Mouse (Mus musculus) CH12.LX (cell line): ENCODE results near the gene Man1a2. TPM values are rescaled to one million over a fixed set of nuclear protein-coding genes. Genes with fewer than 3 reads are reported as not detected.

Experiments used
- DNase-seq: peaks from one replicate; pipeline ENCODE4 v3.0.0-alpha.2; 2013; ENCODE audit errors: extremely low read depth
- H3K27ac ChIP-seq: 2 replicates; pipeline ENCODE4 v1.5.1; 2012; ENCODE audit warnings: low read depth, mild to moderate bottlenecking, control low read depth, moderate library complexity; ENCODE audit not compliant: insufficient read depth
- H3K27me3 ChIP-seq: replicated peaks from 2 replicates; pipeline ENCODE3; 2012; ENCODE audit warnings: inconsistent platforms
- H3K36me3 ChIP-seq, 2 experiments: replicated peaks in 1 of 2; 2 replicates each; pipeline versions ENCODE3 to v1.6.1; 2012; ENCODE audit warnings: inconsistent platforms in 1 of 2, low read length in 1 of 2, mild to moderate bottlenecking in 1 of 2, mixed read lengths in 1 of 2, moderate library complexity in 1 of 2; ENCODE audit not compliant: control insufficient read depth in 1 of 2, insufficient read depth in 1 of 2
- H3K4me1 ChIP-seq, 2 experiments: 2 replicates each; pipeline ENCODE4 v1.6.1; 2012; ENCODE audit warnings: inconsistent platforms in 1 of 2, moderate library complexity in 1 of 2; ENCODE audit not compliant: insufficient read depth in 2 of 2, control insufficient read depth in 1 of 2
- H3K4me2 ChIP-seq: 2 replicates; pipeline ENCODE4 v1.6.1; 2012; ENCODE audit warnings: low read depth, mild to moderate bottlenecking, control low read depth; ENCODE audit not compliant: poor library complexity, insufficient read depth, severe bottlenecking
- H3K4me3 ChIP-seq, 3 experiments: fragments of 150-350 bp in 1 of 3; sonication (generic) in 1 of 3; replicated peaks in 1 of 3; 2 replicates each; pipeline versions ENCODE3 to v1.5.1; 2011 to 2012; ENCODE audit warnings: low read depth in 2 of 3, low read length in 2 of 3, mild to moderate bottlenecking in 2 of 3, moderate library complexity in 2 of 3, control low read depth in 1 of 3, improper control_type of control experiment in 1 of 3, inconsistent platforms in 1 of 3, mixed read lengths in 1 of 3; ENCODE audit not compliant: poor library complexity in 1 of 3
- H3K79me2 ChIP-seq: replicated peaks from 2 replicates; pipeline ENCODE4 v1.6.1; 2012; ENCODE audit warnings: mild to moderate bottlenecking, moderate library complexity; ENCODE audit not compliant: control insufficient read depth, poor library complexity, insufficient read depth, severe bottlenecking; ENCODE audit errors: extremely low read depth
- H3K9ac ChIP-seq: 2 replicates; pipeline ENCODE4 v1.6.1; 2012; ENCODE audit warnings: low read depth, mild to moderate bottlenecking, control low read depth, moderate library complexity; ENCODE audit not compliant: insufficient read depth
- H3K9me3 ChIP-seq: replicated peaks from 2 replicates; pipeline ENCODE3; 2012; ENCODE audit warnings: low read length, inconsistent platforms, mixed read lengths
- CTCF ChIP-seq, 2 experiments: IDR thresholded peaks in 1 of 2; conservative IDR thresholded peaks in 1 of 2; 2 replicates each; pipeline ENCODE4 v1.5.1; 2011 to 2012; ENCODE audit warnings: low read depth in 2 of 2, low read length in 2 of 2, improper control_type of control experiment in 1 of 2, inconsistent platforms in 1 of 2, mild to moderate bottlenecking in 1 of 2, moderate library complexity in 1 of 2
- ELF1 ChIP-seq: IDR thresholded peaks from 2 replicates; pipeline ENCODE4 v1.6.1; 2014; ENCODE audit warnings: low read depth, mild to moderate bottlenecking, inconsistent platforms, low read length, improper control_type of control experiment
- ETS1 ChIP-seq: conservative IDR thresholded peaks from 2 replicates; pipeline ENCODE4 v1.6.1; 2012; ENCODE audit warnings: low read depth, mild to moderate bottlenecking, inconsistent platforms, low read length, improper control_type of control experiment, moderate library complexity
- HCFC1 ChIP-seq: IDR thresholded peaks from 2 replicates; pipeline ENCODE4 v1.6.1; 2012; ENCODE audit warnings: low read depth, mild to moderate bottlenecking, inconsistent platforms, low read length, improper control_type of control experiment
- KAT2A ChIP-seq: IDR thresholded peaks from 2 replicates; pipeline ENCODE4 v1.6.1; 2012; ENCODE audit warnings: low read length, improper control_type of control experiment, inconsistent platforms; ENCODE audit not compliant: insufficient replicate concordance
- MAZ ChIP-seq: IDR thresholded peaks from 2 replicates; pipeline ENCODE4 v1.6.1; 2012; ENCODE audit warnings: low read depth, mild to moderate bottlenecking, inconsistent platforms, low read length, improper control_type of control experiment, moderate library complexity
- MEF2A ChIP-seq: IDR thresholded peaks from 2 replicates; pipeline ENCODE4 v1.6.1; 2014; ENCODE audit warnings: low read depth, mild to moderate bottlenecking, inconsistent platforms, low read length, improper control_type of control experiment, borderline replicate concordance
- NRF1 ChIP-seq: IDR thresholded peaks from 2 replicates; pipeline ENCODE4 v1.6.1; 2014; ENCODE audit warnings: low read depth, mild to moderate bottlenecking, inconsistent platforms, low read length, improper control_type of control experiment, moderate library complexity
- PAX5 ChIP-seq: IDR thresholded peaks from 2 replicates; pipeline ENCODE4 v1.6.1; 2012; ENCODE audit warnings: low read length, inconsistent platforms, mixed read lengths
- RCOR1 ChIP-seq: conservative IDR thresholded peaks from 2 replicates; pipeline ENCODE4 v1.6.1; 2012; ENCODE audit warnings: low read depth, mild to moderate bottlenecking, inconsistent platforms, low read length, improper control_type of control experiment
- SIN3A ChIP-seq: IDR thresholded peaks from 2 replicates; pipeline ENCODE4 v1.6.1; 2012; ENCODE audit warnings: low read length, improper control_type of control experiment, inconsistent platforms
- UBTF ChIP-seq: IDR thresholded peaks from 2 replicates; pipeline ENCODE4 v1.6.1; 2012; ENCODE audit warnings: low read depth, mild to moderate bottlenecking, inconsistent platforms, low read length, improper control_type of control experiment, moderate library complexity
- USF1 ChIP-seq: IDR thresholded peaks from 2 replicates; pipeline ENCODE4 v1.6.1; 2014; ENCODE audit warnings: low read depth, mild to moderate bottlenecking, inconsistent platforms, low read length, improper control_type of control experiment
- ZC3H11A ChIP-seq: IDR thresholded peaks from 2 replicates; pipeline ENCODE4 v1.6.1; 2012; ENCODE audit warnings: low read depth, mild to moderate bottlenecking, inconsistent platforms, low read length, improper control_type of control experiment
- ZNF384 ChIP-seq: IDR thresholded peaks from 2 replicates; pipeline ENCODE4 v1.6.1; 2012; ENCODE audit warnings: low read depth, low read length, improper control_type of control experiment, inconsistent platforms
- dilution Hi-C: fragments of 300-500 bp; cut with MboI; formaldehyde crosslinking; loops from 2 replicates; pipeline ENCODE4 v1.14.3; 2020; ENCODE audit warnings: low sequenced_read_pairs; ENCODE audit not compliant: extremely low pct_unique_long_range_greater_than_20kb, extremely low pct_ligation_motif_present
- in situ Hi-C: fragments of 300-500 bp; cut with MboI; formaldehyde crosslinking; loops from 3 replicates; pipeline ENCODE4 v1.14.3; 2019; ENCODE audit warnings: low sequenced_read_pairs, low pct_ligation_motif_present, low pct_unique_long_range_greater_than_20kb, mixed read lengths
- polyA plus RNA-seq: library from polyadenylated mRNA; unstranded; fragments of >175 nt; gene quantifications from 2 replicates; pipeline ENCODE4 v1.2.1, GENCODE M21; 2012; ENCODE audit warnings: low read depth; ENCODE audit not compliant: insufficient read length
- total RNA-seq, 2 experiments: library from RNA; depleted of rRNA; stranded (reverse); fragments of 300-350 nt in 1 of 2; fragments of >200 nt in 1 of 2; gene quantifications; 2 replicates each; pipeline ENCODE4 v1.2.3; 2012 to 2014

Man1a2 gene
- total and polyA plus RNA-seq, 3 experiments, result 31.1 to 73.6 (median 53.5) TPM

DNA sequence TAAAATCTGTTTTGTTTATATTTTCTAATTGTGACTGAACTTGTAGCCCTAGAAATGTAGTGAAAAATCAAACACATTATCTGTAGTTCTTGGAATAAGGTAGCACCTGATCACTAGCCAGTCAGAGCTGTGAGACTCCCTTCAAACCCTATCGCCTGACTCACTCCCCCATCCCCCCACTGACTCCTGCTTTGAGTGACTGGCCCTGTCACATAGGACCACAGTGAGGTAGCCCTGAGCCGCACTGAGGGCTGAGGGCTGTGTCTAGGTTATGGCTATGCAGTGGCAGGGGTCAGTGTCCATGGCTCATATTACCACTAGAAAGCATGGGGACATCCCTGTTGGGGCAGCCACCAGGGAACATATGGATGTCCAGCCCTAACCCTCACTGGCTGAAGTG, 80.8 kb downstream of the Man1a2 start:
- H3K36me3 ChIP-seq, result peaks cover 4 to 40% of the 10 kb centered on the region in 2 experiments
- TF ChIP-seq USF1 (no peak), PAX5 (no peak), ZC3H11A (no peak), ETS1 (no peak), NRF1 (no peak), UBTF (no peak), ZNF384 (no peak), SIN3A (no peak)
- TF ChIP-seq, all 38 proteins: peak for 0
- dilution Hi-C loops (no loop called here), in situ Hi-C loops (no loop called here)
- DNase-seq, result no peak
- Histone ChIP-seq H3K79me2 (peaks cover 2% of the 10 kb centered on the region; the same call in 1 of the 2 replicates), H3K4me2 (no peak overlapping the region), H3K9me3 (no peaks in the 10 kb centered on the region), H3K27me3 (no peaks in the 10 kb centered on the region), H3K4me3 (no peak overlapping the region), H3K27ac (no peak overlapping the region), H3K9ac (no peak overlapping the region), H3K4me1 (no peaks in the 10 kb centered on the region)

DNA sequence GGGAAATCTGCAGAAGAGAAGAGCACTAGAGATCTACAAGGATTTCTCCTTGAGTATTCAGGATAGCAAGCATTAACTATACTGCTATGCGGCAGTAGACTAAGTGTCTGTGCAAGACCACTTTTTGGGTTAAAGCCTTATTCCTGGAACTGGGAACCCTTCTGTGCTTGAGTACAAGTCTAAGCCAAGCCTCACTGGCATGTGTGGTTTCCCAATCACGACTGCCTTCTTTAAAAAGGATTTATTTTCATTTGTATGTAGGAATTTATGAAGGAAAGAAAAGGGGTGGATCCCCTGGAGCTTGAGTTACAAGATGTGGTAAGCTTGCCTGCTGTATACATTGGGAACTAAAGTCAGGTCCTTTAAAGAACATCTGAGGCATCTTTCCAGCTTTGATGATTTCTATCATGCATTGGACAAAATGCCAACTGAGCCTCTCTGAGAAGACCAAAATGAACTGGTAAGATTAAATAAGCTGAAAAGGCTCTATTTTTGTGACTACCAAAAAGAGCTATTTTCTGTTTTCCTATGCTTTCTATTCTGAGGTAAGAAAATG, 86.0 kb downstream of the Man1a2 start:
- no peak for TF ChIP-seq ELF1
- TF ChIP-seq MAZ, result no peak
- TF ChIP-seq CTCF (conservative IDR thresholded peaks at IDR 0.05 in 1 of 2, IDR thresholded peaks at IDR 0.05 in 1 of 2; ENCODE audit: low read depth in 2 of 2, low read length in 2 of 2), result no peak
- no peak for TF ChIP-seq HCFC1
- no peak for TF ChIP-seq RCOR1
- TF ChIP-seq MEF2A, result no peak
- no peak for TF ChIP-seq ZNF384
- TF ChIP-seq NRF1, result no peak
- TF ChIP-seq KAT2A, result no peak
- in situ Hi-C loops, result no loop called here
- peaks cover 6 to 27% of the 10 kb centered on the region in 2 experiments for H3K36me3 ChIP-seq
- DNase-seq, result no peak
- no peaks in the 10 kb centered on the region for H3K4me1 ChIP-seq
- H3K79me2 ChIP-seq, result no peaks in the 10 kb centered on the region
- H3K9me3 ChIP-seq, result no peaks in the 10 kb centered on the region
- H3K4me3 ChIP-seq, result no peak overlapping the region
- no peak overlapping the region for H3K4me2 ChIP-seq
- no peak overlapping the region for H3K27ac ChIP-seq
- no peaks in the 10 kb centered on the region for H3K27me3 ChIP-seq
- dilution Hi-C loops, result no loop called here
- H3K9ac ChIP-seq, result no peak overlapping the region
